Mouse (Mus musculus): ENCODE results near the gene Tnnt3. TPM values are rescaled to one million over a fixed set of nuclear protein-coding genes. Genes with fewer than 3 reads are reported as not detected.

The Tnnt3 gene
- total and polyA plus RNA-seq, 2 experiments from 2014 or later: 1.3 to 3.1 TPM

DNA sequence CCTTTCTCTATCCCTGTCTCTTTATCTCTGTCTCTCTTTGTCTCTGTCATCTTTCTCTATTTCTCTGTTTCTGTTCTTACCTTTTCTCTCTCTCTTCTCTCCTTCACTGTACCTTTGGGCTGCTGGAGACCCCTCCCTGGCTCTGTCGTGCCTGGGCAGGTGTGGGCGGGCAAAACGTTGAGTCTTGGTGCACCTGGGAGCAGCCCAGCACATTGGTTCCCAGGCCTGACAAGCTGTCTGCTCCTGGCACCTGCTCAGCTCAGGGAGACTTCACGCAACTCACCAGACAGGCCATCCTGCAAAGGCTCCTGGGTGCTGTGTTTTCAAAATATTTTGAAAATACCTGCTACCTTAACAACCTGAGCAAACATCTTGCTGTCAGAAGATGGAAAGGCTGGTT is 4.6 kb downstream of the Tnnt3 start:
- H3K27ac ChIP-seq: no peak overlapping the region
- no peaks in the 10 kb centered on the region for H3K9me3 ChIP-seq (ENCODE audit: low read length)
- H3K9ac ChIP-seq (replicated peaks; ENCODE audit: low read length): no peak overlapping the region
- no peaks in the 10 kb centered on the region for H3K27me3 ChIP-seq (ENCODE audit: insufficient read depth, low read length)
- H3K4me3 ChIP-seq (ENCODE audit: low read length): no peak overlapping the region
- H3K4me2 ChIP-seq (ENCODE audit: low read depth, low read length): no peak overlapping the region
- no peak for TF ChIP-seq CTCF (IDR thresholded peaks at IDR 0.05; ENCODE audit: low read depth)
- 78% methylated on average over 4 of the region's 4 CpGs for WGBS
- no peaks in the 10 kb centered on the region for H3K36me3 ChIP-seq (ENCODE audit: insufficient read depth, low read length)
- peaks cover 11% of the 10 kb centered on the region for H3K4me1 ChIP-seq (ENCODE audit: insufficient read depth, low read length)
- ATAC-seq (no peak), DNase-seq (ENCODE audit: low spot score) (no peak)

DNA sequence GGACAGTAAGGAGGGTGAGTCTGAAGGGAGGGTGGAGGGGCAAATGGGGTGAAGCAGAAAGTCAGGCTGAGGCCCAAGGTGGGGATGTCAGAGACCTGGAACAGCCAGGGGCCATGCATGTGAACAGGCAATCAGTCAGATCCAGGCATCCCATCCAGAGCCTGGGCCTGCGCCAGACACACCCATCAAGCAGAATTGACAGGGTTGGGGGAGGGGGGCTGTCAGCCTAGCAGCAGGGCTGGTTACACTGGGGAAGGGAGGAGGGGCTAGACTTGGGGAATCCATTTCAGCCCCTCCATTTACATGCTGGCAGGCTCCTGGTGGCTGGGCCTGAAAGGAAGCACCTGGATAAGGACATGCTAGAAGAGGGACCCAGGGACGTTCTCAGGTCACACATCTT is 7.3 kb downstream of the Tnnt3 start:
- H3K27me3 ChIP-seq (ENCODE audit: insufficient read depth, low read length): no peaks in the 10 kb centered on the region
- ATAC-seq: peak; percentile 19; the same call in 1 of the 2 replicates
- no peak overlapping the region for H3K4me2 ChIP-seq (ENCODE audit: low read depth, low read length)
- TF ChIP-seq CTCF (IDR thresholded peaks at IDR 0.05; ENCODE audit: low read depth): no peak
- no peak overlapping the region for H3K4me3 ChIP-seq (ENCODE audit: low read length)
- H3K9me3 ChIP-seq (ENCODE audit: low read length): no peaks in the 10 kb centered on the region
- no peak for DNase-seq (ENCODE audit: low spot score)
- 40% methylated on average over 2 of the region's 2 CpGs for WGBS
- H3K27ac ChIP-seq: no peak overlapping the region
- peaks cover 11% of the 10 kb centered on the region for H3K4me1 ChIP-seq (ENCODE audit: insufficient read depth, low read length)
- no peak overlapping the region for H3K9ac ChIP-seq (replicated peaks; ENCODE audit: low read length)
- no peaks in the 10 kb centered on the region for H3K36me3 ChIP-seq (ENCODE audit: insufficient read depth, low read length)

GRCm38 (mm10) chr7:142506501-142506900 is 7.9 kb downstream of the Tnnt3 start:
- DNase-seq (ENCODE audit: low spot score) (peak; percentile 24), ATAC-seq (peak; percentile 27; the same call in 1 of the 2 replicates)
- Histone ChIP-seq H3K4me3 (ENCODE audit: low read length) (no peak overlapping the region), H3K36me3 (ENCODE audit: insufficient read depth, low read length) (no peaks in the 10 kb centered on the region), H3K4me2 (ENCODE audit: low read depth, low read length) (no peak overlapping the region), H3K27ac (no peak overlapping the region), H3K9me3 (ENCODE audit: low read length) (no peaks in the 10 kb centered on the region), H3K9ac (replicated peaks; ENCODE audit: low read length) (no peak overlapping the region), H3K4me1 (ENCODE audit: insufficient read depth, low read length) (peaks cover 11% of the 10 kb centered on the region), H3K27me3 (ENCODE audit: insufficient read depth, low read length) (no peaks in the 10 kb centered on the region)
- 21% methylated on average over 4 of the region's 4 CpGs for WGBS
- TF ChIP-seq CTCF (IDR thresholded peaks at IDR 0.05; ENCODE audit: low read depth): no peak

DNA sequence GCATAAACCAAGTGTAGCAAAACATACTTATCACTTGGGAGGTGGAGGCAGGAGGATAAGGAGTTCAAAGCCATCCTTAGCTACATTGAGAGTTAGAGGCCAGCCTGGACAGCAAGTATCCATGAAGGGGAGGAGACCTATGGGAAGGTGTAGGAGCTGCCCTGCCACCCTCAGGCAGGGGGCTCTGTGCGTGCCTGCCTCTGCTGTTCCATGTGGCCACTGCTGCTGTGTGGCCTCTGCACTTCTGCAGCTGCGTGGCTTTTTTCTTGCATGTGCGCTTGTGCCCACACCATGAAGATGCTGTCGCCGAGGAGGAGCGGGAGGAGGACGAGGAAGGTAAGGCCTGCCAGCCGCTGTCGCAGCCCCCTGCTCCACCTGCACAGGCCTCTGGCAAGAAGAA is 8.8 kb downstream of the Tnnt3 start:
- Histone ChIP-seq H3K4me2 (ENCODE audit: low read depth, low read length) (no peak overlapping the region), H3K27ac (no peak overlapping the region)
- WGBS: 89% methylated on average over 9 of the region's 9 CpGs

DNA sequence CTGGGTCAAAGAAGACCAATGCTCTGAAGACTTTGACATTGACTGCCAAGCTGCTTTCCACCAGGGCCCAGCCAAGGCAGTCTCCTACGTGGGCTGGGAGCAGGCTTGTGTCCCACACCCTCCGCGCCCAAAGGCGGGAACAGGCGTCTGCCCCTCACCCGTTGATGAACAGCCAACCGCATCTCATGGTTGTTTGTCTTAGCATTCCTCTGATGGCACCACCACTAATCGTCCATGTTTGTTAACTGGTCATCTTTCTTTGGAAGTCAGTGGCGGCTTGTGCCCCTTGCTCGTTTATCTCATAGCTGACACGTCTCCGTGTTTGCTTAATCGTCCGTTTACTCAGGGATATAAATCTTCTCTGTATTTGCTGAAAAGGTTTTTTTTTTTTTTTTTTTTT is 10.9 kb downstream of the Tnnt3 start:
- 19% methylated on average over 14 of the region's 14 CpGs for WGBS

More for the DNA sequence above, 8.8 kb downstream of the Tnnt3 start:
- Histone ChIP-seq H3K4me3 (ENCODE audit: low read length) (no peak overlapping the region), H3K4me1 (ENCODE audit: insufficient read depth, low read length) (peaks cover 11% of the 10 kb centered on the region), H3K9ac (replicated peaks; ENCODE audit: low read length) (no peak overlapping the region), H3K27me3 (ENCODE audit: insufficient read depth, low read length) (no peaks in the 10 kb centered on the region), H3K36me3 (ENCODE audit: insufficient read depth, low read length) (no peaks in the 10 kb centered on the region), H3K9me3 (ENCODE audit: low read length) (no peaks in the 10 kb centered on the region)
- TF ChIP-seq CTCF (IDR thresholded peaks at IDR 0.05; ENCODE audit: low read depth): no peak
- DNase-seq (ENCODE audit: low spot score) (no peak), ATAC-seq (no peak)

GRCm38 (mm10) chr7:142510021-142510777 is 11.6 kb downstream of the Tnnt3 start:
- DNase-seq (ENCODE audit: low spot score) (peak; percentile 60), ATAC-seq (peak; percentile 71)
- H3K36me3 ChIP-seq (ENCODE audit: insufficient read depth, low read length): no peaks in the 10 kb centered on the region
- no peak overlapping the region for H3K4me3 ChIP-seq (ENCODE audit: low read length)
- H3K9ac ChIP-seq (replicated peaks; ENCODE audit: low read length): no peak overlapping the region
- WGBS: 15% methylated on average over 12 of the region's 12 CpGs
- peak overlapping the region; percentile 72 for H3K27ac ChIP-seq
- H3K27me3 ChIP-seq (ENCODE audit: insufficient read depth, low read length): no peaks in the 10 kb centered on the region
- no peak for TF ChIP-seq CTCF (IDR thresholded peaks at IDR 0.05; ENCODE audit: low read depth)
- no peak overlapping the region for H3K4me2 ChIP-seq (ENCODE audit: low read depth, low read length)
- H3K9me3 ChIP-seq (ENCODE audit: low read length): no peaks in the 10 kb centered on the region
- H3K4me1 ChIP-seq (ENCODE audit: insufficient read depth, low read length): peaks cover 11% of the 10 kb centered on the region

More for the DNA sequence above, 10.9 kb downstream of the Tnnt3 start:
- Histone ChIP-seq H3K9me3 (ENCODE audit: low read length) (no peaks in the 10 kb centered on the region), H3K4me2 (ENCODE audit: low read depth, low read length) (no peak overlapping the region), H3K36me3 (ENCODE audit: insufficient read depth, low read length) (no peaks in the 10 kb centered on the region), H3K27ac (peak overlapping the region; percentile 72), H3K9ac (replicated peaks; ENCODE audit: low read length) (no peak overlapping the region), H3K27me3 (ENCODE audit: insufficient read depth, low read length) (no peaks in the 10 kb centered on the region), H3K4me1 (ENCODE audit: insufficient read depth, low read length) (peaks cover 11% of the 10 kb centered on the region), H3K4me3 (ENCODE audit: low read length) (no peak overlapping the region)
- TF ChIP-seq CTCF (IDR thresholded peaks at IDR 0.05; ENCODE audit: low read depth): no peak
- ATAC-seq (no peak), DNase-seq (ENCODE audit: low spot score) (peak; percentile 23)

DNA sequence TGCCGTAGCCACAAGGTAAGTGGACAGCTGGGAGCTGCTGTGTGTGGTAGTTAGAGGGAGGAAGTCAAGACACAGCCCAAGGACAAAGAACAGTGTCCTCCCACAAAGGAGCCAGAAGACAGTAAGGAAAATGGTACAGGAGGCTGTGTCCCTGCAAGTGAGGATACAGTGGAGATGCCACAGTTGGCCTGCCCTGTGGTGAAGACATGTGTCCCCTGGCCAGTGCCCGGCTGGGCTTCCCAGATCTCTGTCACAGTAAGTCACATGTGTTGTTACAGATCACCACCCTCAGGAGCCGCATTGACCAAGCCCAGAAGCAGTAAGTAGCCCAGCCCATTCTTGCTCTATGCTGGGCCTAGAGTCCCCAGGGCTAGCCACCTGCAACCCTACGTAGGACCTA is 15.4 kb downstream of the Tnnt3 start:
- no peaks in the 10 kb centered on the region for H3K4me1 ChIP-seq (ENCODE audit: insufficient read depth, low read length)
- H3K9me3 ChIP-seq (ENCODE audit: low read length): no peaks in the 10 kb centered on the region
- H3K36me3 ChIP-seq (ENCODE audit: insufficient read depth, low read length): no peaks in the 10 kb centered on the region
- no peak overlapping the region for H3K9ac ChIP-seq (replicated peaks; ENCODE audit: low read length)
- DNase-seq (ENCODE audit: low spot score) (no peak), ATAC-seq (no peak)
- no peak for TF ChIP-seq CTCF (IDR thresholded peaks at IDR 0.05; ENCODE audit: low read depth)
- no peak overlapping the region for H3K4me2 ChIP-seq (ENCODE audit: low read depth, low read length)
- H3K27ac ChIP-seq: no peak overlapping the region
- H3K4me3 ChIP-seq (ENCODE audit: low read length): no peak overlapping the region
- H3K27me3 ChIP-seq (ENCODE audit: insufficient read depth, low read length): no peaks in the 10 kb centered on the region
- WGBS: 85% methylated on average over 4 of the region's 4 CpGs

Measured in hindbrain, postnatal 0 days (tissue).